Mouse (Mus musculus) midbrain, embryonic 16.5 days (tissue): ENCODE results near the gene Slc25a19. TPM values are rescaled to one million over a fixed set of nuclear protein-coding genes. Genes with fewer than 3 reads are reported as not detected.

Experiments
- ATAC-seq: fragments of 200-750 bp; cut with Nextera tagmentation; 2 replicates; pipeline ENCODE4 v1.8.0; 2017; ENCODE audit warnings: moderate TSS enrichment
- H3K27ac ChIP-seq: fragments of 300-500 bp; sonication (generic); 2 replicates; pipeline ENCODE4 v1.5.1; 2014; ENCODE audit warnings: mild to moderate bottlenecking, low read length, mixed read lengths
- H3K27me3 ChIP-seq: fragments of 300-500 bp; sonication (generic); 2 replicates; pipeline ENCODE4 v1.6.1; 2014; ENCODE audit warnings: low read depth, low read length, mixed read lengths; ENCODE audit not compliant: control insufficient read depth, insufficient read depth
- H3K36me3 ChIP-seq: fragments of 300-500 bp; sonication (generic); 2 replicates; pipeline ENCODE4 v1.6.1; 2014; ENCODE audit warnings: mild to moderate bottlenecking, low read length, moderate library complexity, mixed read lengths; ENCODE audit not compliant: control insufficient read depth, insufficient read depth
- H3K4me1 ChIP-seq: fragments of 300-500 bp; sonication (generic); 2 replicates; pipeline ENCODE4 v1.6.1; 2014; ENCODE audit warnings: mild to moderate bottlenecking, low read length, mixed read lengths; ENCODE audit not compliant: control insufficient read depth, insufficient read depth
- H3K4me2 ChIP-seq: fragments of 300-500 bp; sonication (generic); 2 replicates; pipeline ENCODE4 v1.6.1; 2014; ENCODE audit warnings: mild to moderate bottlenecking, low read length, mixed read lengths
- H3K4me3 ChIP-seq: fragments of 300-500 bp; sonication (generic); 2 replicates; pipeline ENCODE4 v1.5.1; 2014; ENCODE audit warnings: low read depth, mild to moderate bottlenecking, low read length, moderate library complexity, mixed read lengths
- H3K9ac ChIP-seq: fragments of 300-500 bp; sonication (generic); 2 replicates; pipeline ENCODE4 v1.6.1; 2014; ENCODE audit warnings: low read depth, low read length, mixed read lengths
- H3K9me3 ChIP-seq: fragments of 300-500 bp; sonication (generic); replicated peaks from 2 replicates; pipeline ENCODE4 v1.6.1; 2014; ENCODE audit warnings: mild to moderate bottlenecking, low read length, mixed read lengths; ENCODE audit not compliant: control insufficient read depth, poor library complexity, severe bottlenecking
- WGBS: fragments of 180-500 bp; shearing (Covaris S2); extraction: QIAGEN DNeasy Blood & Tissue Kit; methylation state at CpG from one replicate; pipeline ENCODE4 v1.1.7; 2014; 5-methylcytosine and 5-hydroxymethylcytosine counted together
- polyA plus RNA-seq: library from polyadenylated mRNA; unstranded; fragments of >200 nt; fragmentation: Nextera tagmentation; extraction: Ambion mirVana; gene quantifications from 2 replicates; pipeline ENCODE4 v1.2.1, GENCODE M21; 2015

Slc25a19 gene
- polyA plus RNA-seq, 1 experiment from 2014 or later = 50.8 TPM

GRCm38 (mm10) chr11:115616371-115616770, 11.7 kb downstream of the Slc25a19 start:
- H3K36me3 ChIP-seq = peaks cover 11% of the 10 kb centered on the region
- H3K4me3 ChIP-seq = no peak overlapping the region
- no peak for ATAC-seq
- no peaks in the 10 kb centered on the region for H3K9me3 ChIP-seq
- H3K27me3 ChIP-seq = 0 out of 2 replicates have a peak, but pooled peaks cover 3% of the 10 kb centered on the region
- peaks cover 12% of the 10 kb centered on the region for H3K4me1 ChIP-seq
- H3K27ac ChIP-seq = no peak overlapping the region
- no peak overlapping the region for H3K4me2 ChIP-seq
- WGBS = 93% methylated on average over 7 of the region's 7 CpGs
- H3K9ac ChIP-seq = no peak overlapping the region

GRCm38 (mm10) chr11:115615875-115616274, 12.2 kb downstream of the Slc25a19 start:
- WGBS = 91% methylated on average over 6 of the region's 6 CpGs
- no peak for ATAC-seq
- no peak overlapping the region for H3K9ac ChIP-seq
- H3K4me1 ChIP-seq = peaks cover 12% of the 10 kb centered on the region
- H3K36me3 ChIP-seq = peaks cover 11% of the 10 kb centered on the region
- H3K4me2 ChIP-seq = no peak overlapping the region
- 0 out of 2 replicates have a peak, but pooled peaks cover 3% of the 10 kb centered on the region for H3K27me3 ChIP-seq
- H3K27ac ChIP-seq = no peak overlapping the region
- H3K9me3 ChIP-seq = no peaks in the 10 kb centered on the region
- H3K4me3 ChIP-seq = no peak overlapping the region

- no peak overlapping the region for H3K27ac ChIP-seq
- no peak for ATAC-seq
- H3K9ac ChIP-seq = no peak overlapping the region
- no peak overlapping the region for H3K4me2 ChIP-seq
- no peak overlapping the region for H3K4me3 ChIP-seq
- peaks cover 12% of the 10 kb centered on the region for H3K4me1 ChIP-seq
- no peaks in the 10 kb centered on the region for H3K9me3 ChIP-seq
- peaks cover 11% of the 10 kb centered on the region for H3K36me3 ChIP-seq
- 0 out of 2 replicates have a peak, but pooled peaks cover 3% of the 10 kb centered on the region for H3K27me3 ChIP-seq
- WGBS = 80% methylated on average over 15 of the region's 15 CpGs
Observed at GRCm38 (mm10) chr11:115615108-115615825, 12.8 kb downstream of the Slc25a19 start.

GRCm38 (mm10) chr11:115614346-115615107, 13.6 kb downstream of the Slc25a19 start:
- Histone ChIP-seq H3K4me2 (no peak overlapping the region), H3K27me3 (0 out of 2 replicates have a peak, but pooled peaks cover 3% of the 10 kb centered on the region), H3K36me3 (peaks cover 5% of the 10 kb centered on the region; the same call in 1 of the 2 replicates), H3K4me3 (no peak overlapping the region), H3K27ac (no peak overlapping the region), H3K9ac (no peak overlapping the region), H3K9me3 (no peaks in the 10 kb centered on the region), H3K4me1 (peaks cover 12% of the 10 kb centered on the region)
- no peak for ATAC-seq
- WGBS = 80% methylated on average over 10 of the region's 10 CpGs

GRCm38 (mm10) chr11:115613138-115613945, 14.8 kb downstream of the Slc25a19 start:
- Histone ChIP-seq H3K36me3 (peaks cover 9% of the 10 kb centered on the region), H3K9ac (peak overlapping the region; percentile 64), H3K9me3 (no peaks in the 10 kb centered on the region), H3K4me1 (peaks cover 12% of the 10 kb centered on the region), H3K27ac (0 out of 2 replicates have a peak overlapping the region, but pooled peaks have one; percentile 47), H3K4me3 (peak overlapping the region; percentile 50), H3K27me3 (0 out of 2 replicates have a peak, but pooled peaks cover 3% of the 10 kb centered on the region), H3K4me2 (peak overlapping the region; percentile 75)
- ATAC-seq = no peak
- 1% methylated on average over 16 of the region's 16 CpGs for WGBS

GRCm38 (mm10) chr11:115612410-115613137, 15.5 kb downstream of the Slc25a19 start, which contains the start of gene Mif4gd:
TSS of gene Mif4gd (minus strand) at chr11:115612969.
- Histone ChIP-seq H3K4me2 (peak within 1 kb of the TSS; percentile 75), H3K27ac (peak within 1 kb of the TSS; percentile 47), H3K36me3 (peaks cover 9% of the 10 kb centered on the region), H3K9me3 (no peaks in the 10 kb centered on the region), H3K4me3 (peak within 1 kb of the TSS; percentile 50), H3K4me1 (peaks cover 12% of the 10 kb centered on the region), H3K9ac (peak within 1 kb of the TSS; percentile 64), H3K27me3 (0 out of 2 replicates have a peak, but pooled peaks cover 3% of the 10 kb centered on the region)
- under 1% methylated on average over 59 of the region's 80 CpGs for WGBS
- ATAC-seq = peak; percentile 85

GRCm38 (mm10) chr11:115612059-115612409, 16.1 kb downstream of the Slc25a19 start:
- H3K4me1 ChIP-seq = peaks cover 12% of the 10 kb centered on the region
- ATAC-seq = no peak; the same call in 1 of the 2 replicates
- 0 out of 2 replicates have a peak, but pooled peaks cover 3% of the 10 kb centered on the region for H3K27me3 ChIP-seq
- no peaks in the 10 kb centered on the region for H3K9me3 ChIP-seq
- H3K36me3 ChIP-seq = peaks cover 15% of the 10 kb centered on the region
- H3K4me3 ChIP-seq = peak overlapping the region; percentile 50
- H3K4me2 ChIP-seq = peak overlapping the region; percentile 75
- peak overlapping the region; percentile 64 for H3K9ac ChIP-seq
- WGBS = 1% methylated on average over 13 of the region's 13 CpGs
- peak overlapping the region; percentile 47 for H3K27ac ChIP-seq

GRCm38 (mm10) chr11:115611173-115611572, 16.9 kb downstream of the Slc25a19 start:
- WGBS = 74% methylated on average over 6 of the region's 6 CpGs
- H3K27ac ChIP-seq = no peak overlapping the region
- H3K9ac ChIP-seq = no peak overlapping the region
- peaks cover 21% of the 10 kb centered on the region for H3K36me3 ChIP-seq
- no peak overlapping the region for H3K4me3 ChIP-seq
- H3K4me2 ChIP-seq = no peak overlapping the region
- peaks cover 12% of the 10 kb centered on the region for H3K4me1 ChIP-seq
- 0 out of 2 replicates have a peak, but pooled peaks cover 3% of the 10 kb centered on the region for H3K27me3 ChIP-seq
- ATAC-seq = no peak
- no peaks in the 10 kb centered on the region for H3K9me3 ChIP-seq
